Mouse (Mus musculus) ES-E14 (cell line): ENCODE data around the gene Slc9a9.

Experiments used
- CHD2 ChIP-seq: IDR thresholded peaks from 2 replicates; pipeline ENCODE4 v1.6.1; 2014; ENCODE audit warnings: mild to moderate bottlenecking, low read depth, low read length, inconsistent platforms
- MAFK ChIP-seq: IDR thresholded peaks from 2 replicates; pipeline ENCODE4 v1.6.1; 2014; ENCODE audit warnings: mild to moderate bottlenecking, low read depth, low read length, inconsistent platforms; ENCODE audit not compliant: insufficient read depth

- TF ChIP-seq CHD2, result no peak
- no peak for TF ChIP-seq MAFK
These were observed 594.3 kb downstream of the Slc9a9 start for GRCm38 (mm10) chr9:95263867-95264509.
